Mouse (Mus musculus) C2C12 (cell line): ENCODE data around the gene Leng8.

Source experiments
- CEBPB ChIP-seq: IDR thresholded peaks from one replicate; pipeline ENCODE4 v1.6.1; 2011; ENCODE audit warnings: low read depth, mild to moderate bottlenecking, control low read depth, moderate library complexity
- CTCF ChIP-seq: IDR thresholded peaks from one replicate; pipeline ENCODE4 v1.5.1; 2011; ENCODE audit not compliant: control insufficient read depth, insufficient read depth, insufficient read length
- FOSL1 ChIP-seq: IDR thresholded peaks from one replicate; pipeline ENCODE4 v1.8.0; 2011; ENCODE audit warnings: mild to moderate bottlenecking, low read length; ENCODE audit not compliant: poor library complexity, insufficient read depth, severe bottlenecking
- MYOD1 ChIP-seq: IDR thresholded peaks from one replicate; pipeline ENCODE4 v1.6.1; 2011; ENCODE audit warnings: low read depth; ENCODE audit not compliant: control insufficient read depth, insufficient read length
- MYOG ChIP-seq: IDR thresholded peaks from one replicate; pipeline ENCODE4 v1.6.1; 2011; ENCODE audit not compliant: control insufficient read depth, insufficient read length; ENCODE audit errors: extremely low read depth
- USF1 ChIP-seq: IDR thresholded peaks from one replicate; pipeline ENCODE4 v1.6.1; 2011; ENCODE audit warnings: low read depth, mild to moderate bottlenecking, control low read depth, moderate library complexity

- TF ChIP-seq CTCF (no peak), MYOG (no peak), CEBPB (no peak), USF1 (no peak), MYOD1 (no peak), FOSL1 (no peak)
Measured at GRCm38 (mm10) chr7:4148341-4149208, 11.7 kb downstream of the Leng8 start.
